Mouse (Mus musculus) adrenal gland, postnatal 25 days (tissue): Measurements from ENCODE around the gene Mknk2. TPM values are rescaled to one million over a fixed set of nuclear protein-coding genes. Genes with fewer than 3 reads are reported as not detected.
"Not testable (repeated sequence)": the region's sequence is repeated elsewhere in the genome, so short reads cannot be mapped to it uniquely, and the experiment has no call there.

ENCODE experiments used
- DNase-seq: peaks from one replicate; pipeline ENCODE4 v3.0.0; 2021; ENCODE audit warnings: mixed read lengths
- total RNA-seq: library from RNA; stranded (reverse); gene quantifications from 2 replicates; pipeline ENCODE4 v1.2.3, GENCODE M21; 2021

Mknk2 gene
- total RNA-seq, 1 experiment from 2014 or later = 155 TPM

- not testable (repeated sequence) for DNase-seq
Observed at GRCm38 (mm10) chr10:80649910-80650309, 28.0 kb downstream of the Mknk2 start.

- no peak for DNase-seq
Observed at GRCm38 (mm10) chr10:80646936-80647335, 31.0 kb downstream of the Mknk2 start.

- DNase-seq = no peak
Observed at GRCm38 (mm10) chr10:80635345-80635744, 42.6 kb downstream of the Mknk2 start.

- no peak for DNase-seq
Observed at GRCm38 (mm10) chr10:80628925-80629324, 49.0 kb downstream of the Mknk2 start.

GRCm38 (mm10) chr10:80627685-80628084, 50.2 kb downstream of the Mknk2 start:
- no peak for DNase-seq

GRCm38 (mm10) chr10:80625764-80626163, 52.1 kb downstream of the Mknk2 start:
- DNase-seq = no peak

GRCm38 (mm10) chr10:80623457-80624191, 54.3 kb downstream of the Mknk2 start:
- peak; percentile 58 for DNase-seq

GRCm38 (mm10) chr10:80622661-80623456, 55.1 kb downstream of the Mknk2 start, which contains the start of gene Csnk1g2:
TSS of gene Csnk1g2 (plus strand) at chr10:80622838.
- peak; percentile 46 for DNase-seq

GRCm38 (mm10) chr10:80621940-80622660, 55.8 kb downstream of the Mknk2 start:
- DNase-seq = peak; percentile 98

GRCm38 (mm10) chr10:80621690-80621939, 56.3 kb downstream of the Mknk2 start:
- no peak for DNase-seq

- DNase-seq = no peak
Observed at GRCm38 (mm10) chr10:80620796-80621689, 56.9 kb downstream of the Mknk2 start.

- no peak for DNase-seq
Observed at GRCm38 (mm10) chr10:80620365-80620764, 57.5 kb downstream of the Mknk2 start.

GRCm38 (mm10) chr10:80619465-80620244, 58.3 kb downstream of the Mknk2 start:
- DNase-seq = no peak

GRCm38 (mm10) chr10:80618181-80618580, 59.7 kb downstream of the Mknk2 start:
- peak; percentile 45 for DNase-seq

Other genes starting within 250 kb of the Mknk2 start
- gene Tcf3, start 244.5 kb downstream of the Mknk2 start, total RNA-seq = 63.1 and 84.1 TPM in 2 replicates
- gene Onecut3, start 183.3 kb downstream of the Mknk2 start, total RNA-seq = not detected in 2 replicates
- 0.29 and 0.64 TPM in 2 replicates for gene Atp8b3, start 139.0 kb downstream of the Mknk2 start, total RNA-seq
- 57.4 and 63.5 TPM in 2 replicates for gene Rexo1, start 116.6 kb downstream of the Mknk2 start, total RNA-seq
- gene Klf16, start 100.8 kb downstream of the Mknk2 start, total RNA-seq = 9.6 and 14.8 TPM in 2 replicates
- 87.8 and 100 TPM in 2 replicates for gene Abhd17a, start 87.8 kb downstream of the Mknk2 start, total RNA-seq
- 64.8 and 68.6 TPM in 2 replicates for gene Scamp4, start 75.2 kb downstream of the Mknk2 start, total RNA-seq
- 3.5 and 5.6 TPM in 2 replicates for gene Adat3, start 75.2 kb downstream of the Mknk2 start, total RNA-seq
- 2.3 and 3.0 TPM in 2 replicates for gene Gm49322, start 72.1 kb downstream of the Mknk2 start, total RNA-seq
- gene Csnk1g2, start 55.3 kb downstream of the Mknk2 start, total RNA-seq = 127 and 157 TPM in 2 replicates
- 68.4 and 79.2 TPM in 2 replicates for gene Btbd2, start 21.0 kb downstream of the Mknk2 start, total RNA-seq
- 15.2 and 18.8 TPM in 2 replicates for gene Mob3a, start 23.9 kb upstream of the Mknk2 start, total RNA-seq
- gene Izumo4, start 24.1 kb upstream of the Mknk2 start, total RNA-seq = 21.6 and 37.1 TPM in 2 replicates
- 94.4 and 102 TPM in 2 replicates for gene Ap3d1, start 64.2 kb upstream of the Mknk2 start, total RNA-seq
- 97.3 and 102 TPM in 2 replicates for gene Dot1l, start 77.1 kb upstream of the Mknk2 start, total RNA-seq
- gene Sf3a2, start 120.1 kb upstream of the Mknk2 start, total RNA-seq = 56.7 and 60.1 TPM in 2 replicates
- 114 and 132 TPM in 2 replicates for gene Plekhj1, start 120.5 kb upstream of the Mknk2 start, total RNA-seq
- 0.79 and 0.90 TPM in 2 replicates for gene Amh, start 127.1 kb upstream of the Mknk2 start, total RNA-seq
- 6.7 and 8.7 TPM in 2 replicates for gene Jsrp1, start 135.4 kb upstream of the Mknk2 start, total RNA-seq
- gene Oaz1, start 148.5 kb upstream of the Mknk2 start, total RNA-seq = 742 and 955 TPM in 2 replicates
- 3.5 and 5.1 TPM in 2 replicates for gene Lingo3, start 165.9 kb upstream of the Mknk2 start, total RNA-seq
- 42.8 and 49.8 TPM in 2 replicates for gene Lsm7, start 177.1 kb upstream of the Mknk2 start, total RNA-seq
- 38.8 and 48.5 TPM in 2 replicates for gene Sppl2b, start 177.2 kb upstream of the Mknk2 start, total RNA-seq
- gene Tmprss9, start 193.7 kb upstream of the Mknk2 start, total RNA-seq = not detected in 2 replicates
- 188 and 208 TPM in 2 replicates for gene Timm13, start 222.9 kb upstream of the Mknk2 start, total RNA-seq
- 14.4 and 15.2 TPM in 2 replicates for gene Lmnb2, start 240.1 kb upstream of the Mknk2 start, total RNA-seq